Mouse (Mus musculus): ENCODE measurements around the gene Mgea5.
"Not testable (repeated sequence)": the region's sequence is repeated elsewhere in the genome, so short reads cannot be mapped to it uniquely, and the experiment has no call there.

The Mgea5 gene

DNA sequence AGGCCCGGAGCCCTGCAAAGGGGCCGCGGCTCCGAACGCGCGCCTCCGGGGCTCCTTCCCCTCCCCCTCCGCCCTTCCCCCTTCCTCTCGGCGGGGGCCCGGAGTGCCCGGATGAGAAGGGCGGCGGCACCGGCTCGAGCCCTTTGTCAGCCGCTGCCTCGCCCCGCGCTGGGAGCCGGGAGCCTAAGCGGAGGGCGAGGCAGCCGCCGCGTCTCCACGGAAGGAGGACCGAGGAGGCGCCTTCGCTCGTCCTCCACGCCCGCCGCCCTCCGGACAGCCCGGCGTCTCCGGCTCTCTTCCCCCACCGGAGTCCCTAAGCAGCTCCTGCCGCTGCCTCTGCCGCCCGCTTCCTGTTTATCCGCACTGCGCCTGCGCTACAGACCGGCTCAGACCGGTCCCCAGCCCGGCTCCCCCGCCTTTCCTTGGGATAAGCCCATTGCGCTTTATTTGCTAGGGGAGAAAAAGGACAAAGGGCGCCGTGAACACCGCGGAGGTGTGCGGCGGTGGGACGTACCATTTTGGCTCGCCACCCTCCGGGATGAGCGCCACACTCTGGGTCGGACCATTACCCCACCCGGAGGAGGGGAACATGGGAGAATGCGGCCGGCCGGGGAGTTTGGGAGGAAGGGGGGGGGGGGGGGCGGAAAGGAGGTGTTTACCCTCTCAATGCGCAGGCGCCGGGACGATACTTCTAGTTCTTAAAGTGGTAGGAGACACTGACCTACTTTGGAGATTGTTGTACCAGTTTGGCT, at the start of gene Mgea5:
Mgea5 (minus strand) TSS at position 657 of the 752 bp plus-strand sequence.
- peak; percentile 95 to 96 for DNase-seq (ENCODE audit: low spot score in 2 of 2)

DNA sequence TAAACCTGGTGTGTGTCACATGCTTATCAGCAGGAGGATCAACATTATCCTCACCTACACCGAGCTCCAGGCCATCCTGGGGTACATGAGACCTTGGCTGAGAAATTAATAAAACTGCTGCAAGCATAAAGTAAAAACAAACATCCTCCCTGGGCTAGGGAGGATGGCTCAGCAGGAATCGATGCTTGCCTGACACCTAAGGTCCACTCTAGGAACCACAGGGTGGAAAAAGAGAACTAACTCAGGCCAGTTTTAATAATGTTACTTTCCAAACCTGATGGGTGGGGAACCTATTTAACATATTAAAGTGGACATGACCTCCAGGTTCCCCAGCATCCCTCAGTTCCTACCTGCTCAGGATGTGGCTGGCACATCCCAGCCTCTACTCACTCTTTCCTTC, 47.0 kb upstream of the Mgea5 start:
- DNase-seq (ENCODE audit: low spot score in 2 of 2) = no peak

DNA sequence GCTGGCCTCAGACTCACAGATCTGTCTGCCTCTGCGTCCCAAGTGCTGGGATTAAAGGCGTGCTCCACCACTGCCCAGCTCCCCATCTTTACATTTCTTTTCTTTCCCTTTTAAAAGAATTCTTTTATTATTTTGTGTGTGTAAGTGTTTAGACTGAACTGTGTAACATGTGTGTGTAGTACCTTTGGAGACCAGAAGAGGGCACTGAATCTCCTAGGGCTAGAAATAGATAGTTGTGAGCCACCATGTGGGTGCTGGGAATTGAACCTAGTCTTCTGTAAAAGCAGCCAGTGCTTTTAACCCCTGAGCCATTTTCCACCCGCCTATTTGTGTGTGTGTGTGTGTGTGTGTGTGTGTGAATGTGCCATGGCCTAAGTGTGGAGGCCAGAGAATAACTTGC, 44.1 kb upstream of the Mgea5 start:
- no peak for DNase-seq (ENCODE audit: low spot score in 2 of 2)

DNA sequence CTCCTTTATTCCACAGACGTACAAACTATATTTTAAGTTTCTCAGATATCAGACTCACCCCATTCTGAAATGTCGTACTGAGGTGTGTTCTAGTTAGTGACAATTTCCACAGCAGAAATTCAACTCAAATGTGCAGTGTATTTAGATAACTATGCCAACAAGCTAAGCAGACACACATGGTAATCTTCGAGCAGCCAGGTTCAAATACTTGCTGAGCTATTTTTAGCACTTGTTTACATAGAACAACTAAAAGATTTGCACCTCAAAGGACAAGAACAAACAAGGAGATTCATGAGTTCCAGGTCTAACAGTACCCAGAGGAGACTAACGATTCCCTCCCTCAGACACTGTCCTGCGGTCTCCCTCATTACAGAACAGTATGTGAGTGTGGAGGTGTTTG, 43.5 kb upstream of the Mgea5 start:
- DNase-seq (ENCODE audit: low spot score in 2 of 2) = no peak

DNA sequence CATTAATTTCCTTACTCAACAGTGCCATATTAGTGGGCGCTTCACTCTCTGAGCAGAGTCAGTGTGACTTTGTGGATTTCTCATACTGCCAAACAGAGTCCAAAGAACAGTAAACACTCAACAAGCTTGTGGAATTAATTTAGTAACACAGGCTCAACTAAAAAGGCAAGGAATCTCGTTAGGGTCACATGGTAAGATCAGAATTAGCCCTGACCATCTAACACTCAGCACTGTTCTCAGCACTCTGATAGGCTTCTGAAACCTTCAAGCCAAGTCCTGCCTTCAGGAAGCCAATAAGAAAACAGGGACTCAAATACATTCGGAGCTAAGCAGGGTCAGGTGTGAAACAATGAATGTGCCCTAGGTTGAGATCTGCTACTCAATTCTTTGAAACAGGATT, 42.5 kb upstream of the Mgea5 start:
- DNase-seq (ENCODE audit: low spot score in 2 of 2) = no peak

DNA sequence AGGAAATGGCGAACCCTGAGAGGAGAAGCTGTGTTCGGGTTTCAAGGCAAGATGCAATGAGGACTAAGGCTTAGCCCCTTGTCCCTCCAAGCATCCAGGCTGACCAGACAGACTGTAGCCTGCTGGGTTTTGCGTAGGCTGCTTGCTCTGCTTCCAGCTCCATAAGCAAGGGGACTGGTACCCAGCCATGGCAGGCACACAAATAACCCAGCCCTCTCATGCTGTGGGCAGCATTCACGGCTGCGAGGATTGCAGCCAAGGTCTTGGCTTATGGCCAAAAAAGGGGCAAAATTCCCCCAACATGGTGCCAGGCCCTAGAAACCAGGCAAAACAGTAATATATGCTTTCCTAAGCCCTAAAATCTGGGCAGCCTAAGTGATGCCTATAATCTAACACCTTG, 38.2 kb upstream of the Mgea5 start:
- DNase-seq (ENCODE audit: low spot score in 2 of 2) = no peak

DNA sequence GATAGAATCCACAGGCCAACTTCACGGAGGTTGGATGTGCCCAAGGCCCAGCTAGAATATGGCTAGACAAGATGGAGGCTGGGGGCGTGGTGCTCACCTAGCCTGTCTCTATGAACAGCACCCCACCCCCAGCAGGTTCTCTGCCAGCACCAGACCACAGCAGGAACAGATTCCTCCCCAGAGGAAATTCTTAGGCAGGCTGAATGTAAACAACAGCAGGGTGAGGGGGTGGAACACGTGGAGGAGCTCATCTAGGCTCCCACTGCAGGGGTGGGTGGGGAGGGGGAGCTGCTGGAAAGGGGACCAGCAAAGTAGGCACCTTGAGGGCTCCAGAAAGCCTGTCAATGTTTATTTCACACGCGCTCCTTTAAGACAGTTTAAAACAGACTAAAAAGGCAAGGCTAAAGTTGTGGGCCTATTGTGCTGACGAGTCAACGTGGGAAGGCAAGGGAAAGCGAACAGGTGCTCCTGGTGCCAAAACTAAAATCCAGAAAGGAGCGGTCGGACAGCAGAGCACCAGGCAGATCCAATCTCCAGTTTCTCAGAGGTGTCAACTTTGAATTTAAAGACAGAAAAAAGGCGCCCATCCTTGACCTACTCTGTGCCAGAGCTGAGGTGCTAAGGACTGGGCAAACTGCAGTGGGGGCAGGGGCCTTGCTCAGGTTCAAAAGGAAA, 34.3 kb upstream of the Mgea5 start:
- DNase-seq (ENCODE audit: low spot score in 2 of 2) = peak; percentile 52 to 63

DNA sequence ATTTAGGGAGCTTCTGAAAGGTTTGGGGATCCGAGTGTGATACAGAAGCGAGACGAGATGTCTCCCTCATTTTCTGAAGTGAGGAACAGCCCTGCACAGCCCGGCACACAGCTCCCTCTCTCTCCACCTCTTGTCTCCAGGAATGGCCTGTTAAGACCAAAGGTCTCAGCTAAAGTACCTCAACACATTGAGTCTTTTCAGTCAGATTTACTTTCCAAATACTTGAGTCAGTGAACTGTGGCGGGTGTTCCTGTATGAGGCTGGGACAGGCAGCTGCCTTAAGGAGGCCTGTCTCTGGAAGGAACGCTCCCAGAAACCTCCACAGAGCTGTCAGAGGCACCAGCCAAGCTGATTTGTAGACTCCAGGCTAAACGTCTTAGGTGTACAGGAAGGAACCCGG, 33.1 kb upstream of the Mgea5 start:
- DNase-seq (ENCODE audit: low spot score in 2 of 2) = no peak

DNA sequence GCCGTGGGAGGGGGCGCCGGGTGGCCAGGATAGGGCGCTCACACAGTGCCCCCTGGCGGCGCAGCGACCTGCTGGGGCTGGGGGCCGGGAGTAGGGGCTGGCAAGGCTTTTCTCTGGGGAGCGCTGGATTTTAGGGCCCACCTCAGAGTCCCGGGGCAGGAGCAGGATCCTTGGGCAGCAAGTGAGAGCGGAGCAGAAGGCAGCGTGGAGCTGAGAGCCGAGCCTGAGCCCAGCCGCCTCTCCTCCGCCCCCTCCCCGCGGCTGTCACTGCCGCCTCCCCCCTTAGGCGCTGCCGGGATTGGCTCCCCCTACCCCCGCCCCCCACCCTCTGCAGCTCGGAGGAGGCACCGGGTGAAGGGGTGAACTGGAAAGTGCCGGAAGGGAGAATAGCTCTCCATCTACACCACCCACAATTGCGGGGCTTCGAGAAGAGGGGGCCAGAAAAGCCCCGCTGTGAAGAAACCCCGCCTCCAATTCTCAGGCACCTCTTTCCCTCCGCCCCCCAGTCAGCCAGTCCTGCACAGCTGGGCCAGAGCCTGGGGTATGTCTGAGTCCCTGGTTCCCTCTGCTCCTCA, 32.3 kb upstream of the Mgea5 start, which contains the start of gene Kcnip2:
Kcnip2 (minus strand) TSS at position 231 of the 575 bp plus-strand sequence.
- DNase-seq (ENCODE audit: low spot score in 2 of 2) = peak; percentile 39 to 52

DNA sequence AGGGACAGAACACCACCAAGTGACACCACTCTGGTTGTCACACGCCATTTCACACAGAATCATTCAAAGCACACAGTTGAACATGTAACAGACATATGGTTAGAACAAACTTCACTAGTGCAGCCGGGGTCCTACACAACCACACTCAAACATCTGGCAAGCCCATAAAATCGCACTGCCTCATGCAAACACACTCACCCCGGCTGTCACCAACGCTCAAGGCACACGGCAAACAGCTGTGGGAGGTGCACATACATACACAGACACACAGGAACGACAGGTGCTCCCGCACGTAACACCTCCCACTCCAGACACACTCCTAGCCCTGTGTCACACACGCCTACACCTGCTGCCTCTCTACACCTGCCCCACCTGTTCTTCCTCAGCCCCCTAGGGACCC, 31.5 kb upstream of the Mgea5 start:
- DNase-seq (ENCODE audit: low spot score in 2 of 2) = peak in 1 of 2 experiments; percentile 27

DNA sequence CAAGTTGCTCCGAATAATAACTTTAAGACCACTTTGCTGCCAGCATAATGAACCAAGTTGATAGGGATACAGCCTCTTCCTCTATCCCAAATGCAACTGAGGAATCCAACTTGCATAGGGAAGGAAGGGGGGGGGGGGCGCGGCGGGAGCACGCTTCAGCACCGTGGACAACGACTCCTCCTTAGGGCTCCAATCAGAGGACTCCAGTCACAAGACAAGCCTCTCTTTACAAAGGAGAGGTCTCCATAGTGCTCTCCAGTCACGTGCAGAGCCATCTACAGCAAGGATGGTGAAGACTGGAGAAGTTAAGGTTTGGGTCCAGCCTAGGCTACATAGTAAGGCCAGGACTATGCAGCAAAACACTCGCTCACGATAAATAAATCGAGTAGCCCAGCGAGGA, 30.2 kb upstream of the Mgea5 start:
- DNase-seq (ENCODE audit: low spot score in 2 of 2) = no peak

DNA sequence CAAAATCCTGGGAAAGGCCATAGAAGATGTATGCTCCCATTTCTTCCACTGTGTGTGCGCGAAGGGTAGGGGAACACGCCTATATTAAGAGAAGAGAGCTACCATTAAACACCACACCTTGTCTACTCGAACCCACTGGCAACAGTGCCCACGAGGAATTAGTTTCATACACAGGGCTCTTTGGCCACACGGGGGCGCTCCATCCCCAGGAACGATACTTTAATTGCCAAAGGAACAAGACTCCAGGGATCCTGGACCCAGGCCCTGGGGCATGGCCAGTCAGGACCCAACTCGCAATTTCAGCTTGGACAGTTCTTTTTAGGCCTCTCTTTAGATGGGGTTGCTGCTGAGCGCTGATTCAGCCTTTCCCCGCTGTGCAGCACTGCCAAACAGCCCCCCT, 29.6 kb upstream of the Mgea5 start:
- peak; percentile 80 to 83 for DNase-seq (ENCODE audit: low spot score in 2 of 2)

DNA sequence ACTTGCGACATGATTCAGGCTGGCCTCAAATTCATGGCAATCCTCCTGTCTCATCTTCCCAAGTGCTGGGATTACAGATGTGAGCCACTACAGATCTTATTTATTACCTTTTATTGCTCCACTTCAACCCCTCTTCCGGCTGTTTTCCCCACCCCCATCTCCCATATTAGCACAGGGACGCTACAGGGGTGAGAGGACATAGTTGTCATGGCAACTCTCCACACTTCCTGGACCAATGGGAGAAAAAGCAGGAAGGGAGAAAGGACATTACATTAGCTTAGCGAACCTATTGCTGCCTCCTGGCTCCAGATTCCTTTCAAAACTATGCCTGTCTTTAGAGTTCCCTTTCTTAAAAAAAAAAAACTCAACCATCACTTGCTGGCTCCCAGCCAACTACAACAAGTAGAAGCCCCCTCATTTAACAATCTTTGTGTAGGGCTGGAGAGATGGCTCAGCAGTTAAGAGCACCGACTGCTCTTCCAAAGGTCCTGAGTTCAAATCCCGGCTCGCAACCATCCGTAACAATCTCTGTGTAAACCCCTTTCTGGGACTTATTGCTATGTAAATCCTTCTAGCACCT, 29.1 kb upstream of the Mgea5 start:
- no peak for DNase-seq (ENCODE audit: low spot score in 2 of 2)

DNA sequence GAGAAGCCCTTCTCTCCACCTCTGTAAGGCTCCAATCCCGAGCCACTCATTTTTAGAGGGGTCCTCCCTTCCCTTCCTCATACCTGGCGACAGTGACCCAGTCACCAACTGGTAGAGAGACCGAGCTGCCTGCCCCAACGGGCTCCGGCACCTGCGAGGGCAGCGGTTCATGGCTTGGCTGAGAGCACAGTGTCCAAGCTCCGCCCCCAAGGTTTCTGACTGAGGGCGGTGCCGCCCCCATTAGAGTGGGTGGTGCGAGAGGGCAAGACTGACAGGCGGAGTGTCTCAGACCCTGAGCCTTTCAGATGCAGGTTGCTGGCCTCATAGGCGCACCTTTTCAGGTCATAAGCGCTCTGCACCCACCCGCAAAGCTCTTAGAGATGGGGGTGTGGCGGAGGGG, 28.5 kb upstream of the Mgea5 start:
- no peak for DNase-seq (ENCODE audit: low spot score in 2 of 2)

DNA sequence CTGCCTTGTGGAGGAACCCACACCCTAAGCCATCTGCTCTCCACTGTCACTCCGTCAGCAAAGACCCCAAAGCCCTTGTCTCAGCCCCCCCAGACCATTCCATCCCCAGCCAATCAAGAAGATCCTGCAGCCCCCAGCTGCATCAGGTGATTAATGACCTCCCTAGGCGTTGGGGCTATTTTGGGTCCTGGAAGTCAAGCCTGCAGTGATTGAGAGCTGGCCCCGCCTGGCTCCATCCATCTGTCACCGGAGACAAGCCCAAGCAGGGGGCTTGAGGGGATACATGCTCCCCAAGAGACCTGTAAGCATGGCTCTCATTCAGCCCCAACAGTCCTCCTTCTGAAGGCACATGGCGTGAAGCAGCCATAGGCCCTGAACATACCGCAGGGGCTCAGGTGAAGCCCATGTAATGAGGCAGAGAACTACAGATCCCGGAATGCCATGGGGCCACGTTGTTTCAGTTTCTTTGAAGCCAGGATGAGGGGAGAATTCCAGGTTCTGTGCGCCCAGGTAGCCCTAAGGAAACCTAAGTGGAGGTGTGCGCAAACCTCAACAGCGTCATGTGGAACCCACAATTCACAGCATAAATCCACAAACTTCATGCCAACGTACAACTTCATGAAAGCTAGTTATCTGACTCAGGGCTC, 27.5 kb upstream of the Mgea5 start:
- DNase-seq (ENCODE audit: low spot score in 2 of 2) = no peak

DNA sequence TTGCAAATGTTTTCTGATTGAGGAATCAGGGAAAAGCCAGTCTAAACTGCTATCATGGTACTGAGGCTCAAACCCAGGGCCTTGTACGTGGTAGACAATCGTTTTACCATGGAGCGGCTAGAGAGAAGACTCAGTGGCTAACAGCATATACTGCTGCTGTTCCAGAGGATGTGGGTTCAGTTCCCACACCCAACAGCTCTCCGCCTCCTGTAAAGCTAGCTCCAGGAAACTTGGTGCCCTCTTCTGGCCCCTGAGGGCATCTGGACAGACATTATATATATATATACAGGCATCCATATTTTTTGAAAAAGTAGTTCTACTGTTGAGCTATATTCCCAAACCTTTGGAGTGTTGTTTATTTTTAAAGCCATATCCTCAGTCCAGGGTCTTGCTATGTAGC, 24.1 kb upstream of the Mgea5 start:
- DNase-seq (ENCODE audit: low spot score in 2 of 2) = no peak

DNA sequence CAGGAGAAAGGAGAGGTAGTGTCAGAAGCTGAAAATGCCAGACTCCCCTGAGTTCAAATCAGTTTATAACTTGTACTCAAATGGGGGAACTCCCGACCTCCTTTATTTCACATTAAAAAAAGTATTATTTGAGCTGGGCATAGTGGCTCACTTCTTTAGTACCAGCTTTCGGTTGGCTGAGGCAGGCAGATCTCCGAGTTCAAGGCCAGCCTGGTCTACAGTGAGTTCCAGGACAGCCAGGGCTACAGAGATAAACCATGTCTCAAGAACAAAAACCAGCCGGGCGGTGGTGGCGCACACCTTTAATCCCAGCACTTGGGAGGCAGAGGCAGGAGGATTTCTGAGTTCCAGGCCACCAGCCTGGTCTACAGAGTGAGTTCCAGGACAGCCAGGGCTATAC, 22.2 kb upstream of the Mgea5 start:
- DNase-seq (ENCODE audit: low spot score in 2 of 2) = not testable (repeated sequence)

DNA sequence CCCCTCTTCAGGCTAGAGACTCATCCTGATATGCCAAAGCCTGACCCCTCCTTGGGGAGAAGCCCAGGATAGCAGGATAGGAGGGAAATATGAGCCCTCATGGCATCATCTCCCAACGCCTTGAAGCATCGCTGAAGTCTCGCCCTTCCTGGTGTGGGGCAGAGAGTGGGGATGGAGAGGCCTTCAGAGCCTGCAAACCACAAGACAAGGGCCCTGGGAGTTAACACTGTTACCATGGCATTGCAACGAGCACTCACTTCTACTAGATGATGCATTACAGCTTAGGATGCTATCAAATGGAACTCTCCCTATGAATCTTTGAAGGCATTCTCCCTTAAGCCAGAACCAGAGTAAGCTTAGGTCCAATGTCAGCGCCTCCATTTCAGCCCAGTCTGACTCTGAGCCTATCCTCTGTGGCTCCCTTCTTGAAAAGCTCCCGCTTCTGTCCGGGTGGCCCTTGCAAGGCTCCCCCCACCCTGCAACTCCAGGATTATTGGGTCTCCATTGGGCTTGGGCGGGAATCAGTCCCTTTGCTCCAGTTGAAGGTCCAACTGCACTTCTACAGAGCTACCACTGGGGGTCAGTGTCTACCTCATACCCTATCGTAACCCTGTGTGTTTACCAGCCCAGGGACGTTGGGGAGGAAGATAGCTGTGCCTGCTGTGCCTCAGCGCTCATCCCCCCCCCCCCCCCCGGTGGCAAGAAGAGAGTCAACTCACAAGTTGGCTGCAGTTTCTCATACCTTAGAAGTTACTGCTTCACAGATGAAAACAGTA, 21.1 kb upstream of the Mgea5 start:
- DNase-seq (ENCODE audit: low spot score in 2 of 2) = no peak

DNA sequence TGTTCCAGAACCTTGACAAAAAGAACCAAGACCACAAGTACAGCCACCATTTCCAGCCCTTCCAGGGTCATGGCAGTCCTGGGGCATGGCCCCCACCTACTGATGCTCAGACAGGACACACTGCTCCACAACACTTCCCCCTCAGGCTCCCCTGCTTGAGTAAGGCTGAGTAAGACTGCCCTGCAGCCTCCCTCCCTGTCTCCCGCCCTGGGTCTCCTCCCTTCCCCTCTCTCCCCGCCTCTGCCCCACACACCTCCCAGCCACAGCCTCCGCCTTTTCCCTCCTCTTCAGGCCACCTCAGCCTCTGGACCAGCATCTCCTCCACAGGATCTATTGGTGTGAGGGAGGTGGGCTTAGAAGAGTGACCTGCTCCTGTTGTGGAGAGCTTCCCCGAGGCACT, 19.8 kb upstream of the Mgea5 start:
- no peak for DNase-seq (ENCODE audit: low spot score in 2 of 2)

DNA sequence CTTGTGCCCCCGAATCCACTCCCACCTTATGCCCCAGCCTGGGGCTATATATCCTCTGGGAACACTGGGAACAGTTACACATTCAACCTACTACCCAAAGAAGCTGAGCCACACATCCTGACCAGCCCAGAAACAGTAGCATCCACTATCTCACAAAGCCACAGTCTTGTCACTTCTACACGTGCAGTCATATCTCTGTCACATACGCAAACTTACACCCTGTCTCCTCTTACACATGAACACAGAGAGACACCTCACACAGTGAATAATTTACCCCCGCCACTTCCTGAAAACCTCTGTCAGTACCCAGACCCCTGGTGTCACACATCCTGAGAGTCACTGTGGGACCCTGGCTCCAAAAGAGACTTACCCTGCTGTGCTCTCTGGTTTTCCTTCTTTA, 19.1 kb upstream of the Mgea5 start:
- no peak for DNase-seq (ENCODE audit: low spot score in 2 of 2)

DNA sequence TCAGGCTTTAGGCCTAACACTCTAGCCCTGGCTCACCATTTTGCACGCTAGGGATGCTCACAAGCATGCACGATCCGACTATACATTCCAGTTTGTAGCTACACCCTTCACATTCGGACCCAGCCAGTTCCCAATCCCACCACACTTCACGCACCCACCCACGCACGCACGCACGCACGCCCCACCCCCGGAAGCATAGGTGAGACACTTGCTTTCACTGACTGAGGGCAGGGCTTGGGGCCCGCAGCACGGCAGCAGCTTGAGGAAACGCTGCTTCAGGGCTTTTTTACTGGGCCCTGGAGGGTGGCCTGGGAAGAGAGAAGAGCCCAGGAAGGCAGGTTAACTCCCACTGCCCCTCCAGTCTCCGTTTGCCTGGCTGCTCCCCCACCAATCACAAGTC, 13.2 kb upstream of the Mgea5 start:
- no peak for DNase-seq (ENCODE audit: low spot score in 2 of 2)

All from right cerebral cortex, postnatal 36 days (tissue).